Mouse (Mus musculus) E14TG2a.4 (cell line): ENCODE results near the gene Slain2.

ENCODE experiments used
- CTCF ChIP-seq: conservative IDR thresholded peaks from 2 replicates; pipeline ENCODE4 v1.5.1; 2014; ENCODE audit warnings: low read length
- NANOG ChIP-seq: IDR thresholded peaks from 2 replicates; pipeline ENCODE4 v1.6.1; 2014; ENCODE audit warnings: borderline replicate concordance, low read length, mixed read lengths

- TF ChIP-seq CTCF (no peak), NANOG (no peak)
These were observed 4.7 kb upstream of the Slain2 start for GRCm38 (mm10) chr5:72909363-72909762.
